Mouse (Mus musculus): ENCODE measurements around the gene Msi1. TPM values are rescaled to one million over a fixed set of nuclear protein-coding genes. Genes with fewer than 3 reads are reported as not detected.

Gene Msi1
- polyA plus RNA-seq, 1 experiment from 2014 or later, result 12.1 TPM

- Histone ChIP-seq H3K27me3 (ENCODE audit: insufficient read depth, low read length) (no peaks in the 10 kb centered on the region), H3K9ac (replicated peaks; ENCODE audit: low read length) (peak overlapping the region; percentile 66), H3K27ac (ENCODE audit: low read length) (peak overlapping the region; percentile 64), H3K36me3 (ENCODE audit: insufficient read depth, low read length) (no peaks in the 10 kb centered on the region), H3K4me3 (ENCODE audit: low read length) (peak overlapping the region; percentile 30), H3K4me2 (replicated peaks; ENCODE audit: low read depth, low read length) (peak overlapping the region; percentile 58), H3K9me3 (ENCODE audit: low read length) (no peaks in the 10 kb centered on the region), H3K4me1 (ENCODE audit: insufficient read depth, low read length) (peaks cover 13% of the 10 kb centered on the region)
- whole genome bisulfite sequencing, result 1% methylated on average over 18 of the region's 18 CpGs
- peak; percentile 81 for ATAC-seq (ENCODE audit: low FRiP score, low TSS enrichment)
Observed at GRCm38 (mm10) chr5:115404241-115404794, 25.1 kb upstream of the Msi1 start.

- WGBS, result 65% methylated on average over 8 of the region's 8 CpGs
- Histone ChIP-seq H3K9ac (replicated peaks; ENCODE audit: low read length) (no peak overlapping the region), H3K27ac (ENCODE audit: low read length) (no peak overlapping the region), H3K36me3 (ENCODE audit: insufficient read depth, low read length) (no peaks in the 10 kb centered on the region), H3K27me3 (ENCODE audit: insufficient read depth, low read length) (no peaks in the 10 kb centered on the region), H3K4me2 (replicated peaks; ENCODE audit: low read depth, low read length) (no peak overlapping the region), H3K4me1 (ENCODE audit: insufficient read depth, low read length) (peaks cover 13% of the 10 kb centered on the region), H3K9me3 (ENCODE audit: low read length) (no peaks in the 10 kb centered on the region), H3K4me3 (ENCODE audit: low read length) (no peak overlapping the region)
- no peak for ATAC-seq (ENCODE audit: low FRiP score, low TSS enrichment)
Observed at GRCm38 (mm10) chr5:115405205-115405604, 24.2 kb upstream of the Msi1 start.

GRCm38 (mm10) chr5:115408110-115408509 is 21.3 kb upstream of the Msi1 start:
- Histone ChIP-seq H3K27me3 (ENCODE audit: insufficient read depth, low read length) (no peaks in the 10 kb centered on the region), H3K27ac (ENCODE audit: low read length) (no peak overlapping the region), H3K9me3 (ENCODE audit: low read length) (no peaks in the 10 kb centered on the region), H3K4me1 (ENCODE audit: insufficient read depth, low read length) (peaks cover 13% of the 10 kb centered on the region), H3K36me3 (ENCODE audit: insufficient read depth, low read length) (no peaks in the 10 kb centered on the region), H3K4me3 (ENCODE audit: low read length) (no peak overlapping the region), H3K4me2 (replicated peaks; ENCODE audit: low read depth, low read length) (peak overlapping the region; percentile 29), H3K9ac (replicated peaks; ENCODE audit: low read length) (no peak overlapping the region)
- WGBS, result 30% methylated on average over 9 of the region's 9 CpGs
- peak; percentile 69; the same call in 1 of the 2 replicates for ATAC-seq (ENCODE audit: low FRiP score, low TSS enrichment)

GRCm38 (mm10) chr5:115415111-115416085 is 14.0 kb upstream of the Msi1 start:
- Histone ChIP-seq H3K4me3 (ENCODE audit: low read length) (peak overlapping the region; percentile 16), H3K36me3 (ENCODE audit: insufficient read depth, low read length) (no peaks in the 10 kb centered on the region), H3K4me2 (replicated peaks; ENCODE audit: low read depth, low read length) (peak overlapping the region; percentile 39), H3K27me3 (ENCODE audit: insufficient read depth, low read length) (no peaks in the 10 kb centered on the region), H3K4me1 (ENCODE audit: insufficient read depth, low read length) (peaks cover 2% of the 10 kb centered on the region; the same call in 1 of the 2 replicates), H3K9me3 (ENCODE audit: low read length) (peaks cover 5% of the 10 kb centered on the region; the same call in 1 of the 2 replicates), H3K27ac (ENCODE audit: low read length) (no peak overlapping the region), H3K9ac (replicated peaks; ENCODE audit: low read length) (no peak overlapping the region; the same call in 1 of the 2 replicates)
- WGBS, result 58% methylated on average over 24 of the region's 24 CpGs
- no peak for ATAC-seq (ENCODE audit: low FRiP score, low TSS enrichment)

GRCm38 (mm10) chr5:115428831-115429358 is 504 bp upstream of the Msi1 start:
- peaks cover 30% of the 10 kb centered on the region for H3K4me1 ChIP-seq (ENCODE audit: insufficient read depth, low read length)
- no peaks in the 10 kb centered on the region for H3K9me3 ChIP-seq (ENCODE audit: low read length)
- ATAC-seq (ENCODE audit: low FRiP score, low TSS enrichment), result 0 out of 2 replicates have a peak, but pooled peaks have one; percentile 1
- WGBS, result 1% methylated on average over 20 of the region's 20 CpGs
- peaks cover 11% of the 10 kb centered on the region; the same call in 1 of the 2 replicates for H3K27me3 ChIP-seq (ENCODE audit: insufficient read depth, low read length)
- peak overlapping the region; percentile 93 for H3K4me3 ChIP-seq (ENCODE audit: low read length)
- H3K36me3 ChIP-seq (ENCODE audit: insufficient read depth, low read length), result no peaks in the 10 kb centered on the region
- H3K9ac ChIP-seq (replicated peaks; ENCODE audit: low read length), result peak overlapping the region; percentile 95
- no peak overlapping the region for H3K27ac ChIP-seq (ENCODE audit: low read length)
- H3K4me2 ChIP-seq (replicated peaks; ENCODE audit: low read depth, low read length), result peak overlapping the region; percentile 95

- Histone ChIP-seq H3K4me3 (ENCODE audit: low read length) (peak overlapping the region; percentile 93), H3K4me1 (ENCODE audit: insufficient read depth, low read length) (peaks cover 44% of the 10 kb centered on the region), H3K27ac (ENCODE audit: low read length) (peak overlapping the region; percentile 78), H3K9me3 (ENCODE audit: low read length) (no peaks in the 10 kb centered on the region), H3K36me3 (ENCODE audit: insufficient read depth, low read length) (no peaks in the 10 kb centered on the region), H3K4me2 (replicated peaks; ENCODE audit: low read depth, low read length) (peak overlapping the region; percentile 95), H3K9ac (replicated peaks; ENCODE audit: low read length) (peak overlapping the region; percentile 95), H3K27me3 (ENCODE audit: insufficient read depth, low read length) (peaks cover 11% of the 10 kb centered on the region; the same call in 1 of the 2 replicates)
- under 1% methylated on average over 51 of the region's 73 CpGs for WGBS
- ATAC-seq (ENCODE audit: low FRiP score, low TSS enrichment), result no peak
Observed at GRCm38 (mm10) chr5:115430187-115430960, 975 bp downstream of the Msi1 start.

- no peaks in the 10 kb centered on the region for H3K9me3 ChIP-seq (ENCODE audit: low read length)
Observed at GRCm38 (mm10) chr5:115431061-115431897, 1.9 kb downstream of the Msi1 start.

GRCm38 (mm10) chr5:115431898-115432259 is 2.5 kb downstream of the Msi1 start:
- 34% methylated on average over 7 of the region's 7 CpGs for WGBS
- Histone ChIP-seq H3K9ac (replicated peaks; ENCODE audit: low read length) (peak overlapping the region; percentile 95), H3K4me3 (ENCODE audit: low read length) (peak overlapping the region; percentile 93), H3K4me1 (ENCODE audit: insufficient read depth, low read length) (peaks cover 59% of the 10 kb centered on the region), H3K27me3 (ENCODE audit: insufficient read depth, low read length) (peaks cover 11% of the 10 kb centered on the region; the same call in 1 of the 2 replicates), H3K27ac (ENCODE audit: low read length) (peak overlapping the region; percentile 3; the same call in 1 of the 2 replicates), H3K9me3 (ENCODE audit: low read length) (no peaks in the 10 kb centered on the region), H3K36me3 (ENCODE audit: insufficient read depth, low read length) (no peaks in the 10 kb centered on the region), H3K4me2 (replicated peaks; ENCODE audit: low read depth, low read length) (peak overlapping the region; percentile 95)
- ATAC-seq (ENCODE audit: low FRiP score, low TSS enrichment), result no peak

More at GRCm38 (mm10) chr5:115431061-115431897, 1.9 kb downstream of the Msi1 start:
- peak overlapping the region; percentile 95 for H3K4me2 ChIP-seq (replicated peaks; ENCODE audit: low read depth, low read length)
- peak overlapping the region; percentile 93 for H3K4me3 ChIP-seq (ENCODE audit: low read length)
- H3K4me1 ChIP-seq (ENCODE audit: insufficient read depth, low read length), result peaks cover 53% of the 10 kb centered on the region
- peak overlapping the region; percentile 95 for H3K9ac ChIP-seq (replicated peaks; ENCODE audit: low read length)
- WGBS, result 10% methylated on average over 12 of the region's 14 CpGs
- no peak for ATAC-seq (ENCODE audit: low FRiP score, low TSS enrichment)
- H3K27me3 ChIP-seq (ENCODE audit: insufficient read depth, low read length), result peaks cover 11% of the 10 kb centered on the region; the same call in 1 of the 2 replicates
- H3K27ac ChIP-seq (ENCODE audit: low read length), result peak overlapping the region; percentile 78; the same call in 1 of the 2 replicates
- no peaks in the 10 kb centered on the region for H3K36me3 ChIP-seq (ENCODE audit: insufficient read depth, low read length)
